Mouse (Mus musculus) kidney, adult 2 months (tissue): ENCODE data around the gene Siae.

ENCODE experiments used
- CTCF ChIP-seq: fragments of 200-500 bp; conservative IDR thresholded peaks from 2 replicates; pipeline ENCODE4 v1.5.1; 2011; ENCODE audit warnings: low read depth, mild to moderate bottlenecking, control low read depth, low read length, moderate library complexity, mixed read lengths; ENCODE audit not compliant: insufficient read depth, insufficient read length
- POLR2A ChIP-seq: fragments of 200-500 bp; IDR thresholded peaks from one replicate; pipeline ENCODE4 v1.6.1; 2011; ENCODE audit warnings: low read depth, low read length, control low read depth

DNA sequence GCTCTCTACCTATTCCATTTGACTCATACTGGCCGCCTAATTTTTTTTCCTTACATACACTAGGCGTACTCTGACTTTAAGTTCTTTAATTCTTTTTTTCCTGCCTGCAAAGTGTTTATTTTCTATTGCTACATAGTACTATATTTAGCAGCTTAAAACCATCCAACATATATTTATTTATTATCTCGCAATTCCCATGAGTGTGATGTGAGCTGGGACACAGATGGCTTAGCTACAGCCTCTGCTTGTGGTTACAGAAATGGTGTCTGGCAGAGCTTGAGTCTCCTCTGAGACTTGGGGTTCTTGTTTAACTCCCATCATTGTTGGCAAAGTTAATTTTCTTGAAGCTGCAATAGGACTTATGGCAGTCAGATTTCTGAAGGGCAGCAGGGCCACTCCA is 83.2 kb downstream of the Siae start:
- TF ChIP-seq POLR2A (no peak), CTCF (no peak)
